Comparison of ENCODE assay signal across 23 mouse cellular contexts in genomic region chr5:36929376-36929775, GRCm38 (mm10).
"Had no signal": no experiment of that assay in that cellular context is flagged by ENCODE, and none has a peak within 500 bp of the region (broad histone marks: within the 10 kb centered on the region; RNA-seq: fewer than 3 reads in every experiment).

No protein-coding gene starts in this region.

- H3K4me1 ChIP-seq: hindbrain, embryonic 13.5 days; liver, embryonic 12.5 days had no signal

- DNase-seq: forebrain, postnatal 0 days; gastrocnemius, postnatal 14 days; gastrocnemius, postnatal 36 days; heart, postnatal 14 days; kidney, adult 11 months; kidney, adult 2 months; kidney, adult 9 months; kidney, postnatal 14 days; layer of hippocampus, adult 9-11 months; layer of hippocampus, postnatal 36 days had no signal

- H3K9ac ChIP-seq: forebrain, postnatal 0 days; heart, embryonic 13.5 days; heart, embryonic 15.5 days; hindbrain, embryonic 13.5 days; hindbrain, embryonic 15.5 days; kidney, embryonic 15.5 days; limb, embryonic 13.5 days; limb, embryonic 15.5 days; liver, embryonic 12.5 days; liver, embryonic 14.5 days had no signal

- ATAC-seq: forebrain, postnatal 0 days; intestine, embryonic 16.5 days; liver, embryonic 12.5 days had no signal

- H3K27ac ChIP-seq: heart, embryonic 10.5 days; heart, embryonic 13.5 days; heart, embryonic 15.5 days; hindbrain, embryonic 13.5 days; hindbrain, embryonic 15.5 days; hindbrain, postnatal 0 days; kidney, embryonic 15.5 days; kidney, postnatal 0 days; limb, embryonic 13.5 days; limb, embryonic 15.5 days; liver, embryonic 12.5 days; liver, embryonic 14.5 days had no signal

- H3K36me3 ChIP-seq: heart, embryonic 10.5 days; heart, embryonic 13.5 days; heart, embryonic 15.5 days; kidney, embryonic 15.5 days; limb, embryonic 13.5 days; limb, embryonic 15.5 days; liver, embryonic 12.5 days had no signal

- H3K4me3 ChIP-seq: heart, embryonic 10.5 days; heart, embryonic 13.5 days; heart, embryonic 15.5 days; hindbrain, embryonic 13.5 days; hindbrain, embryonic 15.5 days; kidney, embryonic 15.5 days; limb, embryonic 13.5 days; limb, embryonic 15.5 days; liver, embryonic 12.5 days had no signal

- H3K27me3 ChIP-seq: heart, embryonic 13.5 days; heart, embryonic 15.5 days; hindbrain, embryonic 13.5 days; hindbrain, embryonic 15.5 days; kidney, embryonic 15.5 days; limb, embryonic 13.5 days; limb, embryonic 15.5 days; liver, embryonic 12.5 days had no signal
